Mouse (Mus musculus) CD8-positive naive resting alpha-beta T cell, adult 57 days (primary cell): ENCODE data around the gene Bloc1s6. TPM values are rescaled to one million over a fixed set of nuclear protein-coding genes. Genes with fewer than 3 reads are reported as not detected.

Experiments
- total RNA-seq: library from RNA; stranded (reverse); gene quantifications from one replicate; pipeline ENCODE4 v1.2.4, GENCODE M21; 2023

The Bloc1s6 gene
- 24.6 TPM for total RNA-seq

GRCm38 (mm10) chr2:122737894-122738830, at the start of gene Bloc1s6:
TSS of gene Bloc1s6 (plus strand) at chr2:122738503.

GRCm38 (mm10) chr2:122702181-122703036, 35.9 kb upstream of the Bloc1s6 start, which contains the start of gene Slc30a4:
TSS of gene Slc30a4 (minus strand) at chr2:122702663.

GRCm38 (mm10) chr2:122765071-122765793, 26.9 kb downstream of the Bloc1s6 start, which contains the start of gene Sqor:
TSS of gene Sqor (plus strand) at chr2:122765237.

Other genes starting within 250 kb of the Bloc1s6 start
- gene Gatm, start 127.2 kb upstream of the Bloc1s6 start, total RNA-seq, result 1.3 TPM
- 1.1 TPM for gene AA467197, start 101.5 kb upstream of the Bloc1s6 start, total RNA-seq
- gene Slc30a4, start 35.8 kb upstream of the Bloc1s6 start, total RNA-seq, result 4.5 TPM
- gene Sqor, start 26.7 kb downstream of the Bloc1s6 start, total RNA-seq, result 1.2 TPM